Mouse (Mus musculus) myocyte (in vitro differentiated cells): ENCODE measurements around the gene Syt2. TPM values are rescaled to one million over a fixed set of nuclear protein-coding genes. Genes with fewer than 3 reads are reported as not detected.

Experiments
- H3K27me3 ChIP-seq: one replicate; pipeline ENCODE4 v1.6.1; 2011; ENCODE audit not compliant: control insufficient read depth, insufficient read depth, insufficient read length
- H3K36me3 ChIP-seq: one replicate; pipeline ENCODE4 v1.6.1; 2011; ENCODE audit not compliant: control insufficient read depth, insufficient read depth
- H3K4me2 ChIP-seq: one replicate; pipeline ENCODE4 v1.6.1; 2011; ENCODE audit warnings: low read depth, control low read depth
- H3K4me3 ChIP-seq: one replicate; pipeline ENCODE4 v1.5.1; 2011; ENCODE audit warnings: mild to moderate bottlenecking, control low read depth, moderate library complexity
- H3K79me2 ChIP-seq: one replicate; pipeline ENCODE4 v1.6.1; 2011; ENCODE audit not compliant: control insufficient read depth, insufficient read depth
- H3ac ChIP-seq: one replicate; pipeline ENCODE4 v1.6.1; 2011; ENCODE audit not compliant: control insufficient read depth, insufficient read length
- CEBPB ChIP-seq: IDR thresholded peaks from 2 replicates; pipeline ENCODE4 v1.6.1; 2011; ENCODE audit warnings: mild to moderate bottlenecking, moderate library complexity; ENCODE audit not compliant: poor library complexity, insufficient read depth, severe bottlenecking
- E2F4 ChIP-seq: IDR thresholded peaks from one replicate; pipeline ENCODE4 v1.6.1; 2011; ENCODE audit warnings: mild to moderate bottlenecking, control low read depth, moderate library complexity; ENCODE audit not compliant: insufficient read depth
- MAX ChIP-seq: IDR thresholded peaks from one replicate; pipeline ENCODE4 v1.6.1; 2011; ENCODE audit warnings: low read depth, mild to moderate bottlenecking, control low read depth
- MYOD1 ChIP-seq, 3 experiments: IDR thresholded peaks; one replicate each; pipeline ENCODE4 v1.6.1; 2011; ENCODE audit warnings: control low read depth in 2 of 3, low read depth in 2 of 3, mild to moderate bottlenecking in 2 of 3, moderate library complexity in 1 of 3; ENCODE audit not compliant: insufficient read length in 2 of 3, control insufficient read depth in 1 of 3
- MYOG ChIP-seq, 3 experiments: IDR thresholded peaks; one replicate each; pipeline ENCODE4 v1.6.1; 2011; ENCODE audit warnings: control low read depth in 2 of 3, low read depth in 2 of 3, mild to moderate bottlenecking in 2 of 3; ENCODE audit not compliant: insufficient read length in 2 of 3, control insufficient read depth in 1 of 3, insufficient read depth in 1 of 3
- POLR2A ChIP-seq: IDR thresholded peaks from one replicate; pipeline ENCODE4 v1.6.1; 2011; ENCODE audit warnings: low read depth, mild to moderate bottlenecking, control low read depth, moderate library complexity; ENCODE audit not compliant: insufficient read length
- POLR2AphosphoS2 ChIP-seq: IDR thresholded peaks from one replicate; pipeline ENCODE4 v1.6.1; 2011; ENCODE audit warnings: low read depth, control low read depth; ENCODE audit not compliant: insufficient read length
- REST ChIP-seq: IDR thresholded peaks from one replicate; pipeline ENCODE4 v1.6.1; 2011; ENCODE audit warnings: mild to moderate bottlenecking, control low read depth, moderate library complexity; ENCODE audit not compliant: insufficient read depth, insufficient read length
- SRF ChIP-seq: IDR thresholded peaks from one replicate; pipeline ENCODE4 v1.6.1; 2011; ENCODE audit warnings: low read depth; ENCODE audit not compliant: control insufficient read depth, insufficient read length
- TCF12 ChIP-seq: IDR thresholded peaks from one replicate; pipeline ENCODE4 v1.6.1; 2011; ENCODE audit warnings: mild to moderate bottlenecking, control low read depth; ENCODE audit not compliant: poor library complexity, insufficient read depth, severe bottlenecking
- TCF3 ChIP-seq: IDR thresholded peaks from one replicate; pipeline ENCODE4 v1.6.1; 2011; ENCODE audit warnings: low read depth, control low read depth; ENCODE audit not compliant: insufficient read length
- USF1 ChIP-seq: IDR thresholded peaks from one replicate; pipeline ENCODE4 v1.6.1; 2011; ENCODE audit warnings: low read depth, mild to moderate bottlenecking, control low read depth, moderate library complexity
- polyA plus RNA-seq: library from polyadenylated mRNA; unstranded; fragments of >200 nt; fragmentation: generic; extraction: Trizol; gene quantifications from one replicate; pipeline ENCODE4 v1.2.1, GENCODE M21; 2012; ENCODE audit warnings: missing spikeins

Gene Syt2
- 0.11 TPM for polyA plus RNA-seq

- TF ChIP-seq POLR2AphosphoS2 (no peak), CEBPB (no peak), TCF12 (no peak)
- Histone ChIP-seq H3K4me3 (no peak within 1 kb of the TSS), H3K4me2 (no peak within 1 kb of the TSS), H3K27me3 (peaks cover 46% of the 10 kb centered on the region), H3K36me3 (no peaks in the 10 kb centered on the region), H3ac (no peak within 1 kb of the TSS), H3K79me2 (no peaks in the 10 kb centered on the region)
These were observed at the start of gene Syt2 for GRCm38 (mm10) chr1:134646261-134646962. Syt2 (plus strand) TSS chr1:134646677.

DNA sequence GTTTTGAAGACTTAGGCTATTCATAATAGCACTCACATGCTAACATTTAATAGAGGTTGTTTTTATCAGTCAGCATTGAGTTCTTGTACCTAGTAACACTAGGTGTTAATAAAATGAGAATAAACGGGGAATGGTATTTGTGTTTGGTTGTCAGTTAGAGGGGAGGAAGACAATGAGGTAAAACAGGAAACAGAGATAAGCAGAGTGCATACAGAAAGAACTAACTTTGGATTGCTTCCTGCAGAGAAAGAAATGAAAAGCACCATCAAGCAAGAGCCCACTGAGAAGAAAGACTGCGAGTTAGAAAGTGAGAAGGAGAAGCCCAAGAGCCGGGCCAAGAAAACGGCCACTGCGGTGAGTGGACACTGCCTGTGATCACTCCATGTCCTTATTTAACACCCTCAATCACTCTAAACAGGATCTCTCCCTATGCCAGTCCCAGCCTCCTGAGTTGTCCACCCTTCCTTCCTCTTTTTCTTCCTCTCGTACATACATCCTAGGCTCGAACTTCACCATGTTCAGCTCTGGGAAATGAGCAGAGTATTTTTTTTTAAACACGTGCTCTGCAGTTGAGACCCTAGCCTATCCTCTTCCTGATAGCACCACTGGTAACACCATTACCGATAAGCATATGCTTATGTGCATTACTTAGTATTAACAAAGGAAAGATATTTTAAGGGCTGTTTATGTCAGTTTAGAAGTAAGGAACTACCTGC lies 49.0 kb upstream of the Syt2 start:
- no peak for TF ChIP-seq SRF
- no peak for TF ChIP-seq POLR2A
- no peak for TF ChIP-seq POLR2AphosphoS2
- no peak for TF ChIP-seq USF1
- no peak for TF ChIP-seq MAX
- TF ChIP-seq REST: no peak
- TF ChIP-seq CEBPB: no peak
- no peak for TF ChIP-seq TCF3
- H3K36me3 ChIP-seq: peaks cover 37% of the 10 kb centered on the region
- no peak overlapping the region for H3K4me2 ChIP-seq
- H3K79me2 ChIP-seq: no peaks in the 10 kb centered on the region
- H3K4me3 ChIP-seq: no peak overlapping the region
- H3K27me3 ChIP-seq: no peaks in the 10 kb centered on the region
- no peak overlapping the region for H3ac ChIP-seq

- TF ChIP-seq MYOD1 (IDR thresholded peaks at IDR 0.05; ENCODE audit: control insufficient read depth in 1 of 3, insufficient read length in 2 of 3, low read depth in 2 of 3) (no peak), TCF12 (no peak), MAX (no peak), TCF3 (no peak), REST (no peak), POLR2A (no peak), SRF (no peak), MYOG (IDR thresholded peaks at IDR 0.05; ENCODE audit: control insufficient read depth in 1 of 3, insufficient read depth in 1 of 3, insufficient read length in 2 of 3, low read depth in 2 of 3) (no peak), POLR2AphosphoS2 (no peak), CEBPB (no peak), E2F4 (no peak), USF1 (no peak)
- Histone ChIP-seq H3K4me3 (no peak overlapping the region), H3K36me3 (peaks cover 51% of the 10 kb centered on the region), H3K4me2 (no peak overlapping the region), H3K79me2 (no peaks in the 10 kb centered on the region), H3ac (no peak overlapping the region), H3K27me3 (no peaks in the 10 kb centered on the region)
These were observed 42.4 kb upstream of the Syt2 start for GRCm38 (mm10) chr1:134604086-134604485.

GRCm38 (mm10) chr1:134605670-134606069 lies 40.8 kb upstream of the Syt2 start:
- Histone ChIP-seq H3ac (no peak overlapping the region), H3K4me3 (no peak overlapping the region)
- TF ChIP-seq TCF12 (no peak), MYOG (IDR thresholded peaks at IDR 0.05; ENCODE audit: control insufficient read depth in 1 of 3, insufficient read depth in 1 of 3, insufficient read length in 2 of 3, low read depth in 2 of 3) (no peak), SRF (no peak), MYOD1 (IDR thresholded peaks at IDR 0.05; ENCODE audit: control insufficient read depth in 1 of 3, insufficient read length in 2 of 3, low read depth in 2 of 3) (no peak)

GRCm38 (mm10) chr1:134606381-134606780 lies 40.1 kb upstream of the Syt2 start:
- H3K36me3 ChIP-seq: peaks cover 48% of the 10 kb centered on the region
- H3K79me2 ChIP-seq: no peaks in the 10 kb centered on the region
- H3K27me3 ChIP-seq: no peaks in the 10 kb centered on the region
- no peak overlapping the region for H3K4me3 ChIP-seq
- H3K4me2 ChIP-seq: no peak overlapping the region
- TF ChIP-seq SRF (no peak), TCF12 (no peak), MAX (no peak), MYOD1 (IDR thresholded peaks at IDR 0.05; ENCODE audit: control insufficient read depth in 1 of 3, insufficient read length in 2 of 3, low read depth in 2 of 3) (no peak), REST (no peak), USF1 (no peak), TCF3 (no peak), E2F4 (no peak), MYOG (IDR thresholded peaks at IDR 0.05; ENCODE audit: control insufficient read depth in 1 of 3, insufficient read depth in 1 of 3, insufficient read length in 2 of 3, low read depth in 2 of 3) (no peak), POLR2AphosphoS2 (no peak), CEBPB (no peak), POLR2A (no peak)
- H3ac ChIP-seq: no peak overlapping the region

More at GRCm38 (mm10) chr1:134605670-134606069, 40.8 kb upstream of the Syt2 start:
- H3K27me3 ChIP-seq: no peaks in the 10 kb centered on the region
- peaks cover 52% of the 10 kb centered on the region for H3K36me3 ChIP-seq
- no peak overlapping the region for H3K4me2 ChIP-seq
- H3K79me2 ChIP-seq: no peaks in the 10 kb centered on the region
